Mouse (Mus musculus) embryonic facial prominence, embryonic 12.5 days (tissue): ENCODE measurements around the gene Rp9. TPM values are rescaled to one million over a fixed set of nuclear protein-coding genes. Genes with fewer than 3 reads are reported as not detected.

Experiments
- ATAC-seq: fragments of 200-750 bp; cut with Nextera tagmentation; 2 replicates; pipeline ENCODE4 v1.8.0; 2017; ENCODE audit not compliant: insufficient number of reproducible peaks, insufficient read depth, low FRiP score, low TSS enrichment
- H3K27ac ChIP-seq: fragments of 300-500 bp; sonication (generic); 2 replicates; pipeline ENCODE4 v1.5.1; 2016; ENCODE audit warnings: mild to moderate bottlenecking
- H3K27me3 ChIP-seq: fragments of 300-500 bp; sonication (generic); 2 replicates; pipeline ENCODE4 v1.6.1; 2016; ENCODE audit warnings: mild to moderate bottlenecking, moderate library complexity
- H3K36me3 ChIP-seq: fragments of 300-500 bp; sonication (generic); 2 replicates; pipeline ENCODE4 v1.6.1; 2016; ENCODE audit warnings: mild to moderate bottlenecking
- H3K4me1 ChIP-seq: fragments of 300-500 bp; sonication (generic); 2 replicates; pipeline ENCODE4 v1.6.1; 2016
- H3K4me2 ChIP-seq: fragments of 300-500 bp; sonication (generic); replicated peaks from 2 replicates; pipeline ENCODE4 v1.6.1; 2016; ENCODE audit warnings: mild to moderate bottlenecking, moderate library complexity
- H3K4me3 ChIP-seq: fragments of 300-500 bp; sonication (generic); 2 replicates; pipeline ENCODE4 v1.5.1; 2016; ENCODE audit warnings: mild to moderate bottlenecking
- H3K9ac ChIP-seq: fragments of 300-500 bp; sonication (generic); 2 replicates; pipeline ENCODE4 v1.6.1; 2016; ENCODE audit warnings: mild to moderate bottlenecking, moderate library complexity
- H3K9me3 ChIP-seq: fragments of 300-500 bp; sonication (generic); 2 replicates; pipeline ENCODE4 v1.6.1; 2016; ENCODE audit warnings: mild to moderate bottlenecking, moderate library complexity
- WGBS: fragments of 180-500 bp; shearing (Covaris S2); methylation state at CpG from one replicate; pipeline ENCODE4 v1.1.7; 2016; 5-methylcytosine and 5-hydroxymethylcytosine counted together
- polyA plus RNA-seq: library from polyadenylated mRNA; unstranded; fragments of >200 nt; fragmentation: Nextera tagmentation; extraction: Ambion mirVana; gene quantifications from 2 replicates; pipeline ENCODE4 v1.2.1, GENCODE M21; 2016

Rp9 gene
- polyA plus RNA-seq, 1 experiment from 2014 or later: 72.5 TPM

DNA sequence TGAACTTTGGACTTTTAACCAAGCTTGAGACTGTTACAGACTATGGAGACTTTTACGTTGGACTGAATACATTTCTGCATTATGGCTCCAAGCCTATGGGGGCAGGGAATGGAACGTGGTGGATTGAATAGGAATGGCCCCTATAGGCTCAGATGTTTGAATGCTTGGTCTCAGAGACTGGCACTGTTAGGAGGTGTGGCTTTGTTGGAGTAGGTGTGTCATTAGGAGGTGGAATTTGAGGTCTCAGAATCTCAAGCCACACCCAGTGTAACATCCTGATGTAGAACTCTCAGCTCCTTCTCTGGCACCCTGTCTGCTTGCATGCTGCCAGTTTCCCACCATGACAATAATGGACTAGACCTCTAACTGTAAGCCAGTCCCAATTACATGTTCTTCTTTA, 36.3 kb downstream of the Rp9 start:
- no peak overlapping the region for H3K9ac ChIP-seq
- H3K9me3 ChIP-seq: no peaks in the 10 kb centered on the region
- H3K36me3 ChIP-seq: no peaks in the 10 kb centered on the region
- H3K4me3 ChIP-seq: no peak overlapping the region
- H3K4me2 ChIP-seq: no peak overlapping the region
- no peaks in the 10 kb centered on the region for H3K27me3 ChIP-seq
- H3K4me1 ChIP-seq: peaks cover 16% of the 10 kb centered on the region; the same call in 1 of the 2 replicates
- H3K27ac ChIP-seq: no peak overlapping the region
- WGBS: 67% methylated on average over 2 of the region's 2 CpGs
- ATAC-seq: no peak

DNA sequence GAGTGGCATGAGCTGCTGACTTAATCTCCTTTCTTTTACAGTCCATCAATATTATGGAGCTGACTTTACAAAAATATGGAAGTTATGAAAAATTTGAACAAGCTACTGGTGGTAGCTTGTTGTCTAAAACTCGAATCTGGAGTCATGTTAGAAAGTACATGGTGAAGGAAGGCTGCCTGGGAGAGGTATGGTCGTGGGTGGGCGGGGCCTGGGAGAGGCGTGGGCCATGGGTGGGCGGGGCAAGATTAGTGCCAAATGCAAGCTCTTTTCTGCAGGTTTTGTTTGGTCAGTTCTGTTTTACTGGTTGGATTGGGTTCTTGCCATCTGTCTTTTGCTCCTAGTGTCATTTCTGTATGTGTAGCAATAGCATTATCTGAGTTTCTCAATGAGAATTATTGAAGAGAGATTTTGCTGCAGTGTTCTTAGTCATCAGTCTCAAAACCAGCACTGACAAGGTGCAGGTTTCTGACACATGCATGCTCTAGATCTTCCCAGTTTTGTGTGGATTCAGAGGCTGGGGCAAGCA, 39.2 kb downstream of the Rp9 start:
- H3K9ac ChIP-seq: no peak overlapping the region
- no peak overlapping the region for H3K4me2 ChIP-seq
- no peaks in the 10 kb centered on the region for H3K9me3 ChIP-seq
- no peak overlapping the region for H3K4me3 ChIP-seq
- WGBS: 25% methylated on average over 5 of the region's 5 CpGs
- no peak overlapping the region for H3K27ac ChIP-seq
- H3K36me3 ChIP-seq: no peaks in the 10 kb centered on the region
- ATAC-seq: no peak
- peaks cover 20% of the 10 kb centered on the region; the same call in 1 of the 2 replicates for H3K4me1 ChIP-seq
- H3K27me3 ChIP-seq: no peaks in the 10 kb centered on the region

DNA sequence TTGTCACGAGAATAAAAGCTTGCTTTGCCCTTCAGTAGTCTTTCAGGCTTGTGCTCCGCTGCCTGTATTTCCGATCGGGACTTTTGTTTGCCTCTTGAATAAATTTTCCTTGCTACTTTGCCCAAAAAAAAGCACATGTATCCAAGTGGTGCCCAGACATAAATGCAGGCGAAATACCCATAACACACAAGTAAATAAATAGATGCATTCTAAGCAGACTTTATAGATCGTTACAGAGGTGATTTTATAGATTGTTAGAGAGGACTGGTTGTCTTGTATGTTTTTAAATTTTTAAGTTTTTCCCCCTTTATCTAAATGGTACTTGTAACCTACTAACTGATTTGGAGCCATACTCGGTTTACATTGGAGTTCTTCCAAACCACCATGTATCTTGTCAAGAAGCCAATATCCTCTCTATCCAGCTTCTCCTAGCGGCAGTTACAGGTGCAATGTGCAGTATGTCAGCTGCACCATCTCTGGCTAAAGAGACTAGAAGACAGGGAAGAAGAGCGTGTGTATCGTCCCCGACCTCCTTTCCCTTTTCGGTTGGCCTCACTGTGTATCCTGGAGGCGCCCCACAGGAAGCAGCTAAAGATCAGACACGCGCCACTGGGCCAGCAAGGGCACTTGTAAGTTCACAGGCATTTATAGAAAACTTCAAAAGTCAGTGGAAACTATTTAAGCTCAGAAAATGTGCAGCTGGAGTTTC, 39.9 kb downstream of the Rp9 start:
- Histone ChIP-seq H3K9ac (no peak overlapping the region), H3K9me3 (no peaks in the 10 kb centered on the region), H3K4me2 (0 out of 2 replicates have a peak overlapping the region, but pooled peaks have one; percentile 21), H3K27ac (no peak overlapping the region), H3K4me1 (peaks cover 20% of the 10 kb centered on the region; the same call in 1 of the 2 replicates), H3K27me3 (no peaks in the 10 kb centered on the region), H3K4me3 (no peak overlapping the region), H3K36me3 (no peaks in the 10 kb centered on the region)
- ATAC-seq: no peak
- 50% methylated on average over 15 of the region's 15 CpGs for WGBS

DNA sequence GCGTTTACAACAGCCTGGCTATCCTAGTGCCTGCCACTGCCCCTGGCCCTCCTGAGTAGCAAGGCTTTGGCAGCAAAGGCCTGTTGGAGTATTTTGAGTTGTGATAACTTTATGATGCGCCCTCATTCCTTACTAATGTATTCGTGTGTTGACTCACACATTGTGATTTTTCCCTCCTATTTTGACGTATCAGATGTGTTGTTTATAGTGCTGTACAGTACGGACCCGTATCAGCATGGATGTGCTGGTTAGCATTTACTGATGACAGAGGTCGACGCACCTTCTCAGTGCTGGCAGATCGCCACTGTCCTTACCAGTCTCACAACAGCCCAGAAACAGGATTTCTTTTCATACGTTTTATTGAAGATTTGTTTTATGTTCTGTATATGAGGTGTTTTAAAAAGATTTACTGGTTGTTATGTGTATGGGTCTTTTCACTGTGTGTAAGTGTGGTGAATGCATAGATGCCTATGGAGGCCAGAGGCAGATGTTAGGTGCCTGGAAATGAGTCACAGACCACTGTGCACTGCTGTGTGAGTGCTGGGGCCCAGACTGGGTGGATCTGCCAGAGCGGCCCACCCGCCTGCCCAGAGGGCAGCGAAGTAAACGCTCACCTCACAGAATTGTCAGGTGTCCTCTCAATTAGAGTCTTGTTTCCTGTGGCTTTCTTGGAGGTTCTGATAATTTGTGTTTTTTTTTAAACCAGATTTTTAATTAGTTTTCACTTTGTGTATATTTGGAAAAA, 40.7 kb downstream of the Rp9 start:
- Histone ChIP-seq H3K4me2 (no peak overlapping the region), H3K4me1 (peaks cover 20% of the 10 kb centered on the region; the same call in 1 of the 2 replicates), H3K4me3 (no peak overlapping the region), H3K27me3 (no peaks in the 10 kb centered on the region), H3K27ac (no peak overlapping the region), H3K9me3 (no peaks in the 10 kb centered on the region), H3K36me3 (no peaks in the 10 kb centered on the region), H3K9ac (no peak overlapping the region)
- ATAC-seq: no peak
- 77% methylated on average over 14 of the region's 14 CpGs for WGBS

DNA sequence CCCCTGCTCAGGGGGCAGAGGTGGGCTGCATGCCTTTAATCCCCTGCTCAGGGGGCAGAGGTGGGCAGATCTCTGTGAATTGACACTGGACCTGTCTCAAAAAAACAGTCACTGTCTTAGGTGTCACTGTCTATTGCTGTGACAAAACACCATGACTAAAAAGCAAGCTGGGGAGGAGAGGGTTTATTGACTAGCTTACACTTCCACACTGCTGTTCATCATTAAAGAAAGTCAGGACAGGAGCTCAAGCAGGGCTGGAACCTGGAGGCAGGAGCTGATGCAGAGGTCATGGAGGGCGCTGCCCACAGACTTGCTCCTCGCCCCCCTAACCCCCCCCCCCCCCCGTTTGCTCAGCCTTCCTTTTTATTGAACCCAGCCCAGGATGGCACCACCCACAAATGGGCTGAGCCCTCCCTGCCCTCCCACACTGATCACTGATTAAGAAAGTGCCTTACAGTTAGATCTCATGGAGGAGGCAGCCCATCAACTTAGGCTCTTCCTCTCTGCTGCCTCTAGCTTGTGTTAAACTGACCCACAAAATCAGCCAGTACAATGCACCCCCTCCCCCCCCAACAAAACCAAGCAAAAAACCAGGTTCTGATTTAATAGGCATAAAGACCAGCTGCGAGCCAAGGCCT, 41.4 kb downstream of the Rp9 start:
- no peak for ATAC-seq
- Histone ChIP-seq H3K27ac (no peak overlapping the region), H3K4me2 (no peak overlapping the region), H3K27me3 (no peaks in the 10 kb centered on the region), H3K4me3 (no peak overlapping the region), H3K9ac (no peak overlapping the region), H3K9me3 (no peaks in the 10 kb centered on the region), H3K4me1 (peaks cover 20% of the 10 kb centered on the region; the same call in 1 of the 2 replicates), H3K36me3 (no peaks in the 10 kb centered on the region)
- WGBS: 32% methylated on average over 3 of the region's 4 CpGs

DNA sequence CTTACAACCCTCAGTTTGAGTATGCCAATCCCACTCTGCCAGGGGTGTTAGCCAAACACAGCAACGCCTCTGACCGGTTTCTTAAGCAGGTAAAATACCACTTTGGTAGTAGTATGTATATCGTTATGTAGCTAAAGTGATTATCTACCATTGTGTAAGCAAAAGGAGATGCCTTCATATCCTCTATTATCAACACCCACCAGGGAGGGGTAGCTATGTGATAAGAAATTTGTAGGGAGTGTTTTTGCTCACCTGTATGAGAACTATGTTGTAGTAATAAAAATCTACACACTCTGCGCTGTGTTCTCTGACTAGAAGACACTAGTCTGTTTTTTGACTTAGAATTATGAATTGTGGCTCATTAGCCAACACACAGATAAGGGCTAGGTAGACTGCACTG, 44.8 kb downstream of the Rp9 start:
- Histone ChIP-seq H3K9ac (no peak overlapping the region), H3K36me3 (no peaks in the 10 kb centered on the region), H3K27ac (no peak overlapping the region), H3K4me3 (no peak overlapping the region), H3K27me3 (no peaks in the 10 kb centered on the region), H3K4me1 (peaks cover 15% of the 10 kb centered on the region; the same call in 1 of the 2 replicates), H3K4me2 (no peak overlapping the region), H3K9me3 (no peaks in the 10 kb centered on the region)
- 90% methylated on average over 4 of the region's 4 CpGs for WGBS
- no peak for ATAC-seq

DNA sequence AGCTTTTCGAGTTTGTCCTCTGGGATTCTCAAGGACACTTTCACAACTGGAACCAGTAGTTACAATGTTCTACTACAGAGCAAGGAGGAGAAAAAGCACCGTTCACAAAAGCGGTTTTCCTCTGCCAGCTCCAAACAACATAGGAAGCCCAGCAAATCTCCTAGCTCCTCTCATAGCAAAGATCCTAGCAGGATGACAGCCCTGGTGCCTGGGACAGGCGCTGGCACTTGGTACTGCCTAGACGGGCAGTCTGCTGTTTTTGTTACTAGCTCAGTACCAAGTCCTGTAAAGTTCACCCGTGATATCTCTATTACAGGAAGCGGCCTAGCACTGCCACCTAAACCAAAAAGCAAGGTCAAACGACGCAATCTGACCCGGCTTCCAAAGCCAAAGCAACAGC, 45.3 kb downstream of the Rp9 start:
- ATAC-seq: no peak
- H3K9me3 ChIP-seq: no peaks in the 10 kb centered on the region
- peaks cover 11% of the 10 kb centered on the region; the same call in 1 of the 2 replicates for H3K4me1 ChIP-seq
- H3K36me3 ChIP-seq: no peaks in the 10 kb centered on the region
- WGBS: 73% methylated on average over 10 of the region's 10 CpGs
- H3K4me3 ChIP-seq: no peak overlapping the region
- no peak overlapping the region for H3K9ac ChIP-seq
- no peak overlapping the region for H3K27ac ChIP-seq
- no peak overlapping the region for H3K4me2 ChIP-seq
- no peaks in the 10 kb centered on the region for H3K27me3 ChIP-seq

DNA sequence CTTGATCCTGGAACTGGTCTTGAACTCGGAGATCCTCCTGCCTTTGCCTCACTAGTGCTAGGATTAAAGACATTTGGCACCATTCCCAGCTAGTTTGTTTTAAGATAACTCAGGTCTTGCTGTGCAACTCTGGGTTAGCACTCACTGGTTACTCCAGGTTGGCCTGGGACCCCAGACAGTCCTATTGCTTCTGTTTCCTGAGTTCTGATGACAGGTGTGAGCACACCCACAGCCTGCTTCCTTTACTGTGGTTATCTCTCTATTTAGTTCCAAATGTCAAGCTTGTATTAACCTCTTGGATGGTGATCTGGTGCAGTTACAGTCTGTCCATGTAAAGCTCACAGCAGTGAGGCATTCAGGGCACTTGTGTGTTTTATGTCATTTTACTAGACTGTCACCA, 46.0 kb downstream of the Rp9 start:
- 76% methylated on average over 1 of the region's 1 CpGs for WGBS
- H3K9ac ChIP-seq: no peak overlapping the region
- no peak for ATAC-seq
- H3K4me1 ChIP-seq: peaks cover 6% of the 10 kb centered on the region; the same call in 1 of the 2 replicates
- no peaks in the 10 kb centered on the region for H3K27me3 ChIP-seq
- H3K36me3 ChIP-seq: no peaks in the 10 kb centered on the region
- no peak overlapping the region for H3K27ac ChIP-seq
- H3K4me2 ChIP-seq: no peak overlapping the region
- H3K4me3 ChIP-seq: no peak overlapping the region
- H3K9me3 ChIP-seq: no peaks in the 10 kb centered on the region

DNA sequence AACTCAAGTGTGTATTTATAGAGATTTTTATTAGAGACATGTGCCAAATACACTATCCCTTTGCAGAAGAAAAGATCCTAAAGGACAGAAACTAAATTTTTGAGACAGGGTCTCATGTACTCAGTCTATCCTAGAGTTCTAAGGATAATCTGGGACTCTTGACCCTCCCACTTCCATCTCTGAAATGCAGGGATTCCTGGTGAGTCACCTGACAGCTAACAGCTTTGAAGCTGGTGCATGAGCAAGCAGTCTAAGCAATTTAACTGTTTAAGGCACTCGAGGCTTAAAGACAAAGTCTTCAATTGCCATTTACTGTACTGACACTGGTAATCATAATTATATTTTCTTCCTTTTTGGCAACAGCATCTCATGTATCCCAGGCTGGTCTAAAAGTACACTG, 47.0 kb downstream of the Rp9 start:
- no peak overlapping the region for H3K4me3 ChIP-seq
- no peaks in the 10 kb centered on the region for H3K9me3 ChIP-seq
- ATAC-seq: no peak
- H3K36me3 ChIP-seq: no peaks in the 10 kb centered on the region
- H3K27me3 ChIP-seq: no peaks in the 10 kb centered on the region
- H3K4me2 ChIP-seq: no peak overlapping the region
- 44% methylated on average over 1 of the region's 1 CpGs for WGBS
- H3K4me1 ChIP-seq: no peaks in the 10 kb centered on the region; the same call in 1 of the 2 replicates
- H3K27ac ChIP-seq: no peak overlapping the region
- no peak overlapping the region for H3K9ac ChIP-seq

DNA sequence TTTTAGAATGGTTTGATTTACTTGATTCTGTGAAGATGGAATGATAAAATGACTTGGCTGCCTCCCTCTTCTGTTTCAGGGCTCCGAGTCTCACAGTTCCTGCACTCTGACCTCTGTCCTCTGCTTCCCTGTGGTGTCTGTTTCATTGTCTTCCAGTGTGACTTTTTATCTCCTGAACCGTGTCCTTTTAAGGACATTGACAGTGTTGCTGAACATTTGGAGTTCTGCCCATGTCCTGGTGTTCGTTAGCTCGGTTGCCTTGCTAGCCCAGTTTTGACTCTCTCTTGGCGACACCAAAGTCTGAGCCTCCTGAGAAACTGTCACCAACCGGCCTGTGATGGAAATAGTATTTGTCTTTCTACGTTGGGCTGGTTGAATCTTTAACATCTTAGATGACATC, 49.1 kb downstream of the Rp9 start:
- no peak for ATAC-seq
- Histone ChIP-seq H3K4me3 (no peak overlapping the region), H3K4me2 (no peak overlapping the region), H3K9me3 (no peaks in the 10 kb centered on the region), H3K36me3 (no peaks in the 10 kb centered on the region), H3K27me3 (no peaks in the 10 kb centered on the region), H3K27ac (no peak overlapping the region), H3K4me1 (no peaks in the 10 kb centered on the region), H3K9ac (no peak overlapping the region)
- 38% methylated on average over 7 of the region's 7 CpGs for WGBS

DNA sequence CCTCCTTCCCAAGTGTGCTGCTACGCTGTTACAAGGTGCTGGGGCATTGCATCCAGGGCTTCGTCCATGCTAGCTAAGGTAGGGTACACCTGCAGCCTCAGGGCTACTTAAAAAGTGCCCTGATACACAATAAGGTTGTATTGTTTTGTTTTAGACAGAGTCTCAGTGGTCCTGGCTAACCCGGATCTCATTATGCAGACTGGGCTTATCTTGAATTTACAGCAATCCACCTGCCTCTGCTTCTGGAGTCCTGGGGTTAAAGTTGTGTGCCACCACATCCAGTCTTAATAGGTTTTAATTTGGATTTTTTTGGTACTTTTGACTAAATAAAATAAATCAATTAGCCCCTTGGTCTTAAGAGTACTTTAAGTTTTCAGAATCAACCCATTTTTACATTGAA, 49.7 kb downstream of the Rp9 start:
- no peaks in the 10 kb centered on the region for H3K27me3 ChIP-seq
- ATAC-seq: no peak
- WGBS: 82% methylated on average over 3 of the region's 3 CpGs
- H3K36me3 ChIP-seq: no peaks in the 10 kb centered on the region
- H3K4me1 ChIP-seq: no peaks in the 10 kb centered on the region
- H3K27ac ChIP-seq: no peak overlapping the region
- H3K4me2 ChIP-seq: no peak overlapping the region
- no peak overlapping the region for H3K4me3 ChIP-seq
- H3K9me3 ChIP-seq: no peaks in the 10 kb centered on the region
- no peak overlapping the region for H3K9ac ChIP-seq
